8 mouse cellular contexts compared by ENCODE assay signal in the genomic region with DNA sequence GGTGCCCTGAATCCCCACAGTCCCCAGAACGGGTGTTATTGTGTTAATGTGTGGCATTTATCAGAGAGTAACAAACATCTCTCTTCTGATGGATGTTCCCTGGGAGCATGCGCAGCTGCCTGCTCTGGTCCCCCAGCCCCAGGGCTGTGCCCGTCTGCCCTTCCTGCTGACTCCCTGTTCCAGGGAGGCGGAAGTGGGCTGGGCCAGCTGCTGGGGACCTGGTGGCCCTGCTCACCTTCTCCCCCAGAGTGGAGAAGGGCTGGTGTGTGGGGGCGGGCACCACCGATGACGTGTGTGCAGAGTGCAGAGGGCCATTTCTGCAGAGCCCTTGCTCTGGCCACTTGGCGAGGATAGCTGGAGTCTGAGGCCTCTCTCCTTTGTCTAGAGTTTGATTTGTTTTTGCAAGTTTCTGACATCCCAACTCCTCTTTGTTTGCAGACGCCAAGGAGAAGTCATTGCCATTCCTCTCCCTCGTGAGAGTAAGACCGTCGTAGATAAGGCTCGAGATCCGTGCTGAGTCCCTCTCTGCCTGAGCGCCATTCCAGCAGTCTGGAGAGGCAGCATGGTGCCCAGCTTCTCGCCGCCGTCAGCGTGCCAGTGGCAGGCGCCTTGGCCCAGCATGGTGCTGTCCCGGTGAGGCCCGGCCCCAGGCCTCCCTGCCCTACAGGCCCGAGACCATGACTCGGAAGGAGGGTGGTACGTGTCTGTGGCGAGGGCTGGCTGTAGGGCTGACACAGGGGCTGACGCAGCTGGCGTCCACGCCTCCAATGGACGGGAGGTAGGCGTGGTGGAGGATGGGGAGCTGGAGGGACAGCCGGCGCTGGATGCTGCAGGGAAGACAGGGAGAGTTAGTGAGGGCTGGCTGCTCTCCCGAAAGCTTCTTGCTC. TPM values are rescaled to one million over a fixed set of nuclear protein-coding genes. Genes with fewer than 3 reads are reported as not detected.
DNase-seq lines count a peak whose midpoint lies in the region; ATAC-seq and TF ChIP-seq lines count a peak whose summit lies in the region.

No protein-coding gene starts in this region.

- intact Hi-C loops in left cerebral cortex, adult 2 months (cut with DNase I): no loop called here

- H3K9ac ChIP-seq in heart, embryonic 15.5 days: peak overlapping the region; percentile 55

- peak; percentile 81 for TF ChIP-seq POLR2A in embryonic fibroblast, embryonic 13.5 days (IDR thresholded peaks at IDR 0.05; ENCODE audit: low read depth, low read length)

- no peak overlapping the region for H3K4me3 ChIP-seq in embryonic fibroblast, embryonic 13.5 days (ENCODE audit: insufficient read depth, low read length)
- H3K4me3 ChIP-seq in heart, embryonic 15.5 days: peak overlapping the region; percentile 51
- H3K4me3 ChIP-seq in left cerebral cortex, adult 2 months: no peak overlapping the region

- no peaks in the 10 kb centered on the region for H3K4me1 ChIP-seq in embryonic fibroblast, embryonic 13.5 days (ENCODE audit: control insufficient read depth, insufficient read depth, low read length)
- H3K4me1 ChIP-seq in heart, embryonic 15.5 days (replicated peaks): peaks cover 27% of the 10 kb centered on the region

- H3K27ac ChIP-seq in embryonic fibroblast, embryonic 13.5 days (ENCODE audit: insufficient read depth, low read length): no peak overlapping the region
- peak overlapping the region; percentile 80 for H3K27ac ChIP-seq in heart, embryonic 15.5 days
- H3K27ac ChIP-seq in left cerebral cortex, adult 2 months: peak overlapping the region; percentile 61

- H3K4me2 ChIP-seq in heart, embryonic 15.5 days: peak overlapping the region; percentile 82

- 7% methylated on average over 34 of the region's 34 CpGs for WGBS in heart, embryonic 15.5 days

- H3K36me3 ChIP-seq in heart, embryonic 15.5 days: no peaks in the 10 kb centered on the region

- ATAC-seq in heart, embryonic 15.5 days (replicated peaks; ENCODE audit: insufficient number of reproducible peaks, insufficient read depth, low FRiP score, low read depth): peak; percentile 86

- peak; percentile 52 for DNase-seq in thymus, postnatal 4 days
- no peak for DNase-seq in thymus, adult 18-20 months
- DNase-seq in left cerebral cortex, adult 2 months (ENCODE audit: extremely low spot score in 1 of 2, low spot score in 2 of 2): peak in 1 of 2 experiments; percentile 60
- DNase-seq in lung, postnatal 4 days: peak; percentile 71 to 84
- DNase-seq in right cerebral cortex, postnatal 10 days (ENCODE audit: low spot score in 2 of 2): peak; percentile 48
- no peak for DNase-seq in natural killer cell, adult 2 months (ENCODE audit: low spot score in 2 of 2)

- H3K27me3 ChIP-seq in heart, embryonic 15.5 days: no peaks in the 10 kb centered on the region; the same call in 1 of the 2 replicates

- TF ChIP-seq CTCF in embryonic fibroblast, embryonic 13.5 days (IDR thresholded peaks at IDR 0.05; ENCODE audit: borderline replicate concordance, insufficient read depth, low read length): no peak
- TF ChIP-seq CTCF in left cerebral cortex, adult 2 months (IDR thresholded peaks at IDR 0.05): no peak

- no peaks in the 10 kb centered on the region for H3K9me3 ChIP-seq in heart, embryonic 15.5 days (replicated peaks)

RNA-seq across cellular contexts. Expression of gene Tbc1d2, which starts 14.4 kb away (rescaled TPM):
- polyA plus RNA-seq in embryonic fibroblast, embryonic 13.5 days (2011; ENCODE audit: insufficient read length, low read depth, missing spikeins): 5.6 and 9.5 TPM in 2 replicates
- polyA plus RNA-seq in heart, embryonic 15.5 days (2015; fragmentation: Nextera tagmentation; extraction: Ambion mirVana): 0.55 and 1.1 TPM in 2 replicates
- 1 to 10 TPM; 3.4 to 4.8 TPM for total RNA-seq in left cerebral cortex, adult 2 months (2021)

Comparison
In these comparisons a context has a peak if more than half of its experiments do, and no peak if none do; other contexts are left out.
1. DNase-seq: peak in thymus, postnatal 4 days (single experiment), lung, postnatal 4 days (2 of 2) and right cerebral cortex, postnatal 10 days (2 of 2); none in thymus, adult 18-20 months (0 of 2) and natural killer cell, adult 2 months (0 of 2).